Mouse (Mus musculus) ES-E14 (cell line): ENCODE measurements at regions not wholly inside any gene's neighbourhood (a gene's known extent, or its start where the extent isn't known, plus 50 kb on each side); places are given as distances from the start of the nearest gene placed in this dataset.

ENCODE experiments used
- CHD2 ChIP-seq: IDR thresholded peaks from 2 replicates; pipeline ENCODE4 v1.6.1; 2014; ENCODE audit warnings: mild to moderate bottlenecking, low read depth, low read length, inconsistent platforms
- HCFC1 ChIP-seq: IDR thresholded peaks from 2 replicates; pipeline ENCODE4 v1.6.1; 2012; ENCODE audit warnings: low read length, inconsistent platforms, borderline replicate concordance; ENCODE audit not compliant: insufficient read depth

- TF ChIP-seq CHD2 (no peak), HCFC1 (no peak)
Observed at GRCm38 (mm10) chr8:75309463-75309862, 95.7 kb downstream of the Rasd2 start.
